24 mouse cellular contexts compared by ENCODE assay signal in genomic region chr15:97287436-97288143, GRCm38 (mm10). TPM values are rescaled to one million over a fixed set of nuclear protein-coding genes. Genes with fewer than 3 reads are reported as not detected.
A peak's percentile ranks its signal among the peaks of the same experiment; 100 is the strongest.
DNase-seq lines count a peak whose midpoint lies in the region; ATAC-seq and TF ChIP-seq lines count a peak whose summit lies in the region.
"Had no signal": no experiment of that assay in that cellular context is flagged by ENCODE, and none has a peak within 500 bp of the region (broad histone marks: within the 10 kb centered on the region; RNA-seq: fewer than 3 reads in every experiment).

No protein-coding gene starts in this region.

- H3K36me3 ChIP-seq in midbrain, embryonic 11.5 days (ENCODE audit: control insufficient read depth, insufficient read depth, low read length), result no peaks in the 10 kb centered on the region
- H3K36me3 ChIP-seq in midbrain, postnatal 0 days (ENCODE audit: insufficient read depth, low read length), result no peaks in the 10 kb centered on the region
- no peaks in the 10 kb centered on the region for H3K36me3 ChIP-seq in MEL (ENCODE audit: control insufficient read depth in 1 of 2, insufficient read depth in 2 of 2, low read length in 2 of 2)
- H3K36me3 ChIP-seq: heart, embryonic 13.5 days; hindbrain, embryonic 15.5 days; midbrain, embryonic 13.5 days; neural tube, embryonic 15.5 days had no signal

- H3K79me2 ChIP-seq in MEL (ENCODE audit: control insufficient read depth, insufficient read depth, low read length, poor library complexity), result no peaks in the 10 kb centered on the region

- no peak for TF ChIP-seq POLR2A in MEL (IDR thresholded peaks at IDR 0.05; ENCODE audit: control insufficient read depth in 1 of 2, insufficient read depth in 1 of 2, low read depth in 1 of 2, low read length in 2 of 2, poor library complexity in 1 of 2)

- no peak overlapping the region for H3K27ac ChIP-seq in midbrain, embryonic 11.5 days (ENCODE audit: low read depth, low read length)
- H3K27ac ChIP-seq in midbrain, postnatal 0 days (ENCODE audit: low read depth, low read length), result no peak overlapping the region
- no peak overlapping the region for H3K27ac ChIP-seq in MEL (ENCODE audit: control insufficient read depth, low read depth, low read length)
- H3K27ac ChIP-seq: forebrain, embryonic 13.5 days; heart, embryonic 13.5 days; hindbrain, embryonic 10.5 days; hindbrain, embryonic 15.5 days; liver, embryonic 14.5 days; midbrain, embryonic 13.5 days; neural tube, embryonic 15.5 days had no signal

- DNase-seq in midbrain, embryonic 11.5 days (ENCODE audit: low spot score, missing footprints), result peak; percentile 69
- DNase-seq in midbrain, postnatal 0 days (ENCODE audit: low spot score), result no peak
- peak; percentile 29 for DNase-seq in MEL (ENCODE audit: low read depth, low spot score)
- DNase-seq in testis, postnatal 14 days (ENCODE audit: low spot score), result no peak
- no peak for DNase-seq in kidney, adult 18-20 months
- DNase-seq: adrenal gland, postnatal 10 days; cerebellum, adult 8-10 months; cerebellum, postnatal 25 days; gastrocnemius, postnatal 14 days; heart, adult 18-20 months; heart, postnatal 10 days; kidney, adult 11 months; kidney, postnatal 4 days; lung, embryonic 14.5 days; right cerebral cortex, adult 18-20 months had no signal

- TF ChIP-seq CTCF in midbrain, postnatal 0 days (IDR thresholded peaks at IDR 0.05), result no peak
- no peak for TF ChIP-seq CTCF in MEL (IDR thresholded peaks at IDR 0.05 in 2 of 3, conservative IDR thresholded peaks at IDR 0.05 in 1 of 3; ENCODE audit: control insufficient read depth in 1 of 3, insufficient read depth in 1 of 3, low read depth in 2 of 3, low read length in 3 of 3, poor library complexity in 1 of 3, severe bottlenecking in 1 of 3)

- H3K4me1 ChIP-seq in midbrain, embryonic 11.5 days (ENCODE audit: control insufficient read depth, insufficient read depth, low read length), result peaks cover under 1% of the 10 kb centered on the region
- H3K4me1 ChIP-seq in midbrain, postnatal 0 days (ENCODE audit: insufficient read depth, low read length), result 0 out of 2 replicates have a peak, but pooled peaks cover under 1% of the 10 kb centered on the region
- H3K4me1 ChIP-seq in MEL (ENCODE audit: control insufficient read depth in 1 of 2, insufficient read depth in 2 of 2, low read length in 2 of 2), result no peaks in the 10 kb centered on the region
- H3K4me1 ChIP-seq: forebrain, embryonic 13.5 days had no signal

- 88% methylated on average over 5 of the region's 5 CpGs for WGBS in midbrain, embryonic 11.5 days
- 87% methylated on average over 5 of the region's 5 CpGs for WGBS in midbrain, postnatal 0 days

- H3K4me2 ChIP-seq in midbrain, embryonic 11.5 days, result no peak overlapping the region
- no peak overlapping the region for H3K4me2 ChIP-seq in midbrain, postnatal 0 days (ENCODE audit: low read depth, low read length, poor library complexity, severe bottlenecking)
- H3K4me2 ChIP-seq: forebrain, embryonic 13.5 days; heart, embryonic 13.5 days; hindbrain, embryonic 15.5 days; lung, embryonic 14.5 days; midbrain, embryonic 13.5 days; neural tube, embryonic 15.5 days had no signal

- H3K27me3 ChIP-seq in midbrain, embryonic 11.5 days (ENCODE audit: control insufficient read depth, insufficient read depth, low read length), result no peaks in the 10 kb centered on the region
- H3K27me3 ChIP-seq in midbrain, postnatal 0 days (ENCODE audit: insufficient read depth, low read length), result no peaks in the 10 kb centered on the region
- H3K27me3 ChIP-seq in MEL (ENCODE audit: control insufficient read depth in 1 of 2, insufficient read depth in 2 of 2, low read length in 2 of 2), result no peaks in the 10 kb centered on the region; a peak in 1 of 4 replicates
- H3K27me3 ChIP-seq: forebrain, embryonic 13.5 days; heart, embryonic 13.5 days; hindbrain, embryonic 15.5 days; midbrain, embryonic 13.5 days; neural tube, embryonic 15.5 days had no signal

- no peak for TF ChIP-seq EP300 in MEL (IDR thresholded peaks at IDR 0.05; ENCODE audit: low read depth in 1 of 2, low read length in 2 of 2)

- no peaks in the 10 kb centered on the region for H3K9me3 ChIP-seq in midbrain, embryonic 11.5 days (ENCODE audit: control insufficient read depth, low read length)
- no peaks in the 10 kb centered on the region for H3K9me3 ChIP-seq in midbrain, postnatal 0 days (ENCODE audit: low read length)
- H3K9me3 ChIP-seq in MEL (replicated peaks; ENCODE audit: insufficient read depth, low read length), result no peaks in the 10 kb centered on the region
- H3K9me3 ChIP-seq: forebrain, embryonic 13.5 days; heart, embryonic 13.5 days; hindbrain, embryonic 10.5 days; hindbrain, embryonic 15.5 days; midbrain, embryonic 13.5 days; neural tube, embryonic 15.5 days had no signal

- no peak for TF ChIP-seq RAD21 in MEL (IDR thresholded peaks at IDR 0.05; ENCODE audit: low read depth, low read length)

- no peak for ATAC-seq in midbrain, embryonic 11.5 days (ENCODE audit: low FRiP score)
- no peak for ATAC-seq in midbrain, postnatal 0 days (ENCODE audit: low FRiP score)
- ATAC-seq in granulocyte monocyte progenitor cell, adult 5-6 weeks (replicated peaks; ENCODE audit: poor library complexity, severe bottlenecking), result peak; percentile 50
- ATAC-seq: forebrain, embryonic 13.5 days; inflammation-experienced regulatory T-cells, adult 6 months; midbrain, embryonic 13.5 days had no signal

- no peak overlapping the region for H3K4me3 ChIP-seq in midbrain, embryonic 11.5 days (ENCODE audit: low read depth, low read length)
- H3K4me3 ChIP-seq in midbrain, postnatal 0 days (ENCODE audit: low read depth, low read length), result no peak overlapping the region
- no peak overlapping the region for H3K4me3 ChIP-seq in MEL (ENCODE audit: control insufficient read depth in 1 of 2, insufficient read depth in 1 of 2, low read depth in 2 of 2, low read length in 2 of 2)
- H3K4me3 ChIP-seq: forebrain, embryonic 13.5 days; heart, embryonic 13.5 days; hindbrain, embryonic 10.5 days; hindbrain, embryonic 15.5 days; midbrain, embryonic 13.5 days; neural tube, embryonic 15.5 days had no signal

- no peak overlapping the region for H3K9ac ChIP-seq in midbrain, embryonic 11.5 days (ENCODE audit: low read length)
- H3K9ac ChIP-seq in midbrain, postnatal 0 days (replicated peaks; ENCODE audit: low read length, poor library complexity, severe bottlenecking), result no peak overlapping the region
- no peak overlapping the region for H3K9ac ChIP-seq in MEL (ENCODE audit: control insufficient read depth, low read depth, low read length, poor library complexity, severe bottlenecking)
- H3K9ac ChIP-seq: forebrain, embryonic 13.5 days; heart, embryonic 13.5 days; hindbrain, embryonic 15.5 days; liver, embryonic 14.5 days; lung, embryonic 14.5 days; midbrain, embryonic 13.5 days; neural tube, embryonic 15.5 days had no signal

TF ChIP-seq in MEL, 35 proteins besides CTCF, POLR2A, EP300 and RAD21:
- TF ChIP-seq SIN3A (IDR thresholded peaks at IDR 0.05; ENCODE audit: low read length), result no peak
- TF ChIP-seq MEF2A (IDR thresholded peaks at IDR 0.05; ENCODE audit: extremely low read depth, insufficient replicate concordance, low read depth, low read length, poor library complexity, severe bottlenecking), result no peak
- TF ChIP-seq MAFK (IDR thresholded peaks at IDR 0.05; ENCODE audit: borderline replicate concordance, low read depth, low read length), result no peak
- no peak for TF ChIP-seq KAT2A (conservative IDR thresholded peaks at IDR 0.05; ENCODE audit: low read depth, low read length)
- TF ChIP-seq E2F4 (IDR thresholded peaks at IDR 0.05; ENCODE audit: borderline replicate concordance, low read depth, low read length), result no peak
- no peak for TF ChIP-seq ZKSCAN1 (IDR thresholded peaks at IDR 0.05; ENCODE audit: low read depth, low read length)
- no peak for TF ChIP-seq MYC (IDR thresholded peaks at IDR 0.05; ENCODE audit: low read depth, low read length)
- TF ChIP-seq POLR2AphosphoS5 (IDR thresholded peaks at IDR 0.05; ENCODE audit: borderline replicate concordance, low read depth, low read length), result no peak

RNA-seq across cellular contexts. Expression of gene Amigo2, which starts 40.5 kb away (rescaled TPM):
- polyA plus RNA-seq in midbrain, embryonic 11.5 days (2014; fragmentation: Nextera tagmentation; extraction: Ambion mirVana), result 5.9 and 6.6 TPM in 2 replicates
- 21.8 and 22.4 TPM in 2 replicates for total RNA-seq in midbrain, postnatal 0 days (2014; rRNA removed)
- 17.4 and 20.1 TPM in 2 replicates for polyA plus RNA-seq in midbrain, postnatal 0 days (2015; fragmentation: Nextera tagmentation; extraction: Ambion mirVana)
- not detected in 2 replicates for total RNA-seq in MEL (2012; rRNA removed)
- polyA plus RNA-seq in MEL (2012; ENCODE audit: insufficient read depth in 1 of 2, insufficient read length in 2 of 2, low read depth in 1 of 2, low replicate concordance in 2 of 2, missing spikeins in 1 of 2), result not detected
- 0.79 TPM in 1 of 2 replicates, not detected in the other for total RNA-seq in granulocyte monocyte progenitor cell, adult 5-6 weeks (2014; fragmentation: Nextera tagmentation)
- 0.26 and 1.2 TPM in 2 replicates for total RNA-seq in granulocyte monocyte progenitor cell, adult 5-6 weeks (2017)

RNA-seq across cellular contexts. Expression of gene Pced1b, which starts 40.7 kb away (rescaled TPM):
- 3.6 and 4.0 TPM in 2 replicates for polyA plus RNA-seq in midbrain, embryonic 11.5 days (2014; fragmentation: Nextera tagmentation; extraction: Ambion mirVana)
- total RNA-seq in midbrain, postnatal 0 days (2014; rRNA removed), result 8.8 and 10.4 TPM in 2 replicates
- polyA plus RNA-seq in midbrain, postnatal 0 days (2015; fragmentation: Nextera tagmentation; extraction: Ambion mirVana), result 7.0 and 8.1 TPM in 2 replicates
- total RNA-seq in MEL (2012; rRNA removed), result 6.6 and 9.7 TPM in 2 replicates
- 10 to 100 TPM in 1 of 2 experiments, not detected in 1; 36.5 TPM for polyA plus RNA-seq in MEL (2012; ENCODE audit: insufficient read depth in 1 of 2, insufficient read length in 2 of 2, low read depth in 1 of 2, low replicate concordance in 2 of 2, missing spikeins in 1 of 2)
- 32.8 and 48.3 TPM in 2 replicates for total RNA-seq in granulocyte monocyte progenitor cell, adult 5-6 weeks (2014; fragmentation: Nextera tagmentation)
- total RNA-seq in granulocyte monocyte progenitor cell, adult 5-6 weeks (2017), result 12.3 and 13.7 TPM in 2 replicates

Comparison
In these comparisons a context has a peak if more than half of its experiments do, and no peak if none do; other contexts are left out.
1. DNase-seq: peak in midbrain, embryonic 11.5 days (single experiment) and MEL (single experiment); none in midbrain, postnatal 0 days (single experiment), testis, postnatal 14 days (single experiment) and kidney, adult 18-20 months (single experiment).
2. RNA of gene Amigo2, which starts 40.5 kb away (total RNA-seq): 21.8 to 22.4 TPM in midbrain, postnatal 0 days; 0.26 to 1.2 TPM in granulocyte monocyte progenitor cell, adult 5-6 weeks and not detected in MEL; every median in the first group is over 10 times any median in the second.